Mouse (Mus musculus): ENCODE data around the gene Sult1a1. TPM values are rescaled to one million over a fixed set of nuclear protein-coding genes. Genes with fewer than 3 reads are reported as not detected.
"Not testable (repeated sequence)": the region's sequence is repeated elsewhere in the genome, so short reads cannot be mapped to it uniquely, and the experiment has no call there.

Gene Sult1a1
- polyA plus RNA-seq, 1 experiment from 2014 or later = 18.5 TPM

GRCm38 (mm10) chr7:126644345-126644744, 31.9 kb downstream of the Sult1a1 start:
- no peak overlapping the region for H3K9ac ChIP-seq (ENCODE audit: low read length)
- 60% methylated on average over 3 of the region's 3 CpGs for WGBS
- ATAC-seq (replicated peaks; ENCODE audit: extremely low read depth, insufficient read depth, low FRiP score) = no peak

GRCm38 (mm10) chr7:126643244-126643617, 33.0 kb downstream of the Sult1a1 start:
- H3K36me3 ChIP-seq (ENCODE audit: control insufficient read depth, insufficient read depth); H3K9me3 ChIP-seq (replicated peaks; ENCODE audit: control insufficient read depth, low read length); H3K4me1 ChIP-seq (ENCODE audit: control insufficient read depth, insufficient read depth, low read length); H3K4me3 ChIP-seq (ENCODE audit: low read length); H3K9ac ChIP-seq (ENCODE audit: low read length); H3K27me3 ChIP-seq (ENCODE audit: control insufficient read depth, insufficient read depth, low read length); H3K4me2 ChIP-seq (ENCODE audit: low read depth, low read length); ATAC-seq (replicated peaks; ENCODE audit: extremely low read depth, insufficient read depth, low FRiP score); H3K27ac ChIP-seq (ENCODE audit: low read length): not testable (repeated sequence)
- WGBS = 66% methylated on average over 2 of the region's 3 CpGs

More at GRCm38 (mm10) chr7:126644345-126644744, 31.9 kb downstream of the Sult1a1 start:
- Histone ChIP-seq H3K27me3 (ENCODE audit: control insufficient read depth, insufficient read depth, low read length) (no peaks in the 10 kb centered on the region), H3K9me3 (replicated peaks; ENCODE audit: control insufficient read depth, low read length) (no peaks in the 10 kb centered on the region), H3K27ac (ENCODE audit: low read length) (no peak overlapping the region), H3K36me3 (ENCODE audit: control insufficient read depth, insufficient read depth) (no peaks in the 10 kb centered on the region), H3K4me3 (ENCODE audit: low read length) (no peak overlapping the region), H3K4me2 (ENCODE audit: low read depth, low read length) (no peak overlapping the region), H3K4me1 (ENCODE audit: control insufficient read depth, insufficient read depth, low read length) (no peaks in the 10 kb centered on the region)

GRCm38 (mm10) chr7:126642545-126643243, 33.5 kb downstream of the Sult1a1 start:
- Histone ChIP-seq H3K9me3 (replicated peaks; ENCODE audit: control insufficient read depth, low read length) (no peaks in the 10 kb centered on the region), H3K36me3 (ENCODE audit: control insufficient read depth, insufficient read depth) (no peaks in the 10 kb centered on the region), H3K4me1 (ENCODE audit: control insufficient read depth, insufficient read depth, low read length) (no peaks in the 10 kb centered on the region), H3K9ac (ENCODE audit: low read length) (no peak overlapping the region), H3K27me3 (ENCODE audit: control insufficient read depth, insufficient read depth, low read length) (no peaks in the 10 kb centered on the region), H3K4me2 (ENCODE audit: low read depth, low read length) (no peak overlapping the region), H3K27ac (ENCODE audit: low read length) (no peak overlapping the region), H3K4me3 (ENCODE audit: low read length) (no peak overlapping the region)
- WGBS = 62% methylated on average over 5 of the region's 5 CpGs
- no peak for ATAC-seq (replicated peaks; ENCODE audit: extremely low read depth, insufficient read depth, low FRiP score)

- Histone ChIP-seq H3K27ac (ENCODE audit: low read length) (no peak overlapping the region), H3K9me3 (replicated peaks; ENCODE audit: control insufficient read depth, low read length) (no peaks in the 10 kb centered on the region), H3K4me2 (ENCODE audit: low read depth, low read length) (no peak overlapping the region), H3K4me3 (ENCODE audit: low read length) (no peak overlapping the region), H3K36me3 (ENCODE audit: control insufficient read depth, insufficient read depth) (no peaks in the 10 kb centered on the region), H3K9ac (ENCODE audit: low read length) (no peak overlapping the region), H3K4me1 (ENCODE audit: control insufficient read depth, insufficient read depth, low read length) (no peaks in the 10 kb centered on the region), H3K27me3 (ENCODE audit: control insufficient read depth, insufficient read depth, low read length) (no peaks in the 10 kb centered on the region)
- no peak for ATAC-seq (replicated peaks; ENCODE audit: extremely low read depth, insufficient read depth, low FRiP score)
- WGBS = 13% methylated on average over 4 of the region's 4 CpGs
Measured at GRCm38 (mm10) chr7:126636733-126637520, 39.3 kb downstream of the Sult1a1 start.

GRCm38 (mm10) chr7:126635375-126635774, 40.9 kb downstream of the Sult1a1 start:
- Histone ChIP-seq H3K4me3 (ENCODE audit: low read length) (no peak overlapping the region), H3K36me3 (ENCODE audit: control insufficient read depth, insufficient read depth) (no peaks in the 10 kb centered on the region), H3K4me2 (ENCODE audit: low read depth, low read length) (no peak overlapping the region), H3K27ac (ENCODE audit: low read length) (no peak overlapping the region), H3K9me3 (replicated peaks; ENCODE audit: control insufficient read depth, low read length) (no peaks in the 10 kb centered on the region), H3K4me1 (ENCODE audit: control insufficient read depth, insufficient read depth, low read length) (no peaks in the 10 kb centered on the region), H3K9ac (ENCODE audit: low read length) (no peak overlapping the region), H3K27me3 (ENCODE audit: control insufficient read depth, insufficient read depth, low read length) (no peaks in the 10 kb centered on the region)
- no peak for ATAC-seq (replicated peaks; ENCODE audit: extremely low read depth, insufficient read depth, low FRiP score)

GRCm38 (mm10) chr7:126632478-126632877, 43.8 kb downstream of the Sult1a1 start:
- no peak overlapping the region for H3K9ac ChIP-seq (ENCODE audit: low read length)
- no peaks in the 10 kb centered on the region for H3K36me3 ChIP-seq (ENCODE audit: control insufficient read depth, insufficient read depth)
- H3K27me3 ChIP-seq (ENCODE audit: control insufficient read depth, insufficient read depth, low read length) = no peaks in the 10 kb centered on the region
- no peak overlapping the region for H3K4me3 ChIP-seq (ENCODE audit: low read length)
- WGBS = 56% methylated on average over 2 of the region's 2 CpGs
- no peaks in the 10 kb centered on the region for H3K4me1 ChIP-seq (ENCODE audit: control insufficient read depth, insufficient read depth, low read length)
- H3K4me2 ChIP-seq (ENCODE audit: low read depth, low read length) = no peak overlapping the region
- H3K9me3 ChIP-seq (replicated peaks; ENCODE audit: control insufficient read depth, low read length) = no peaks in the 10 kb centered on the region
- no peak overlapping the region for H3K27ac ChIP-seq (ENCODE audit: low read length)
- ATAC-seq (replicated peaks; ENCODE audit: extremely low read depth, insufficient read depth, low FRiP score) = no peak

GRCm38 (mm10) chr7:126630824-126631518, 45.3 kb downstream of the Sult1a1 start, which contains the start of gene Nupr1:
TSS of gene Nupr1 (minus strand) at chr7:126630861.
- Histone ChIP-seq H3K9me3 (replicated peaks; ENCODE audit: control insufficient read depth, low read length) (no peaks in the 10 kb centered on the region), H3K4me2 (ENCODE audit: low read depth, low read length) (no peak within 1 kb of the TSS), H3K4me3 (ENCODE audit: low read length) (no peak within 1 kb of the TSS), H3K36me3 (ENCODE audit: control insufficient read depth, insufficient read depth) (no peaks in the 10 kb centered on the region), H3K27me3 (ENCODE audit: control insufficient read depth, insufficient read depth, low read length) (no peaks in the 10 kb centered on the region), H3K4me1 (ENCODE audit: control insufficient read depth, insufficient read depth, low read length) (no peaks in the 10 kb centered on the region), H3K9ac (ENCODE audit: low read length) (no peak within 1 kb of the TSS), H3K27ac (ENCODE audit: low read length) (no peak within 1 kb of the TSS)
- no peak for ATAC-seq (replicated peaks; ENCODE audit: extremely low read depth, insufficient read depth, low FRiP score)
- 84% methylated on average over 4 of the region's 4 CpGs for WGBS

GRCm38 (mm10) chr7:126629915-126630314, 46.3 kb downstream of the Sult1a1 start:
- Histone ChIP-seq H3K4me2 (ENCODE audit: low read depth, low read length) (no peak overlapping the region), H3K27ac (ENCODE audit: low read length) (no peak overlapping the region), H3K9ac (ENCODE audit: low read length) (no peak overlapping the region), H3K27me3 (ENCODE audit: control insufficient read depth, insufficient read depth, low read length) (no peaks in the 10 kb centered on the region), H3K4me1 (ENCODE audit: control insufficient read depth, insufficient read depth, low read length) (no peaks in the 10 kb centered on the region), H3K4me3 (ENCODE audit: low read length) (no peak overlapping the region), H3K9me3 (replicated peaks; ENCODE audit: control insufficient read depth, low read length) (no peaks in the 10 kb centered on the region), H3K36me3 (ENCODE audit: control insufficient read depth, insufficient read depth) (no peaks in the 10 kb centered on the region)
- ATAC-seq (replicated peaks; ENCODE audit: extremely low read depth, insufficient read depth, low FRiP score) = no peak
- WGBS = 44% methylated on average over 3 of the region's 3 CpGs

GRCm38 (mm10) chr7:126628111-126628510, 48.1 kb downstream of the Sult1a1 start:
- no peak overlapping the region for H3K9ac ChIP-seq (ENCODE audit: low read length)
- 0 out of 2 replicates have a peak, but pooled peaks have one; percentile 45 for ATAC-seq (replicated peaks; ENCODE audit: extremely low read depth, insufficient read depth, low FRiP score)
- WGBS = 61% methylated on average over 6 of the region's 6 CpGs

More at GRCm38 (mm10) chr7:126628111-126628510, 48.1 kb downstream of the Sult1a1 start:
- Histone ChIP-seq H3K27me3 (ENCODE audit: control insufficient read depth, insufficient read depth, low read length) (no peaks in the 10 kb centered on the region), H3K9me3 (replicated peaks; ENCODE audit: control insufficient read depth, low read length) (no peaks in the 10 kb centered on the region), H3K36me3 (ENCODE audit: control insufficient read depth, insufficient read depth) (no peaks in the 10 kb centered on the region), H3K4me1 (ENCODE audit: control insufficient read depth, insufficient read depth, low read length) (no peaks in the 10 kb centered on the region), H3K4me2 (ENCODE audit: low read depth, low read length) (no peak overlapping the region), H3K4me3 (ENCODE audit: low read length) (no peak overlapping the region), H3K27ac (ENCODE audit: low read length) (no peak overlapping the region)

All from heart, embryonic 16.5 days (tissue).